Mouse (Mus musculus) 3134 (cell line): ENCODE measurements at regions not wholly inside any gene's neighbourhood (a gene's known extent, or its start where the extent isn't known, plus 50 kb on each side); places are given as distances from the start of the nearest gene placed in this dataset.

ENCODE experiments used
- DNase-seq: peaks from one replicate; pipeline ENCODE4 v3.0.0-alpha.2; 2011; ENCODE audit warnings: low spot score; ENCODE audit not compliant: insufficient read length; ENCODE audit errors: extremely low read depth

DNA sequence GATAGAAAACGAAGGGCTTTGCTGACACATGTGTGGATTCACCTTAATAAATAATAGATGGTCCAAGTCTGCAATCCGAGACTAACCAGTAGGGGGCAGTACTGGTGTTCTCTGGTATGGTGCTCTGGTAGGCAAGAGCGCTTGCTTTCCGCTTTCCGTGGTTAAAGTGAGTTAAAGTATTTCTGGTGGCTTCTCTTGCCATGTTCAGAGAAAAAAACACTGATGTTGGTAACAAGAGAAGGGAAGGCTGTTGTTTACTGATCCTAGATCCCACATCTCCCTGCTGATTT lies 203.9 kb downstream of the Lrig3 start:
- no peak for DNase-seq

DNA sequence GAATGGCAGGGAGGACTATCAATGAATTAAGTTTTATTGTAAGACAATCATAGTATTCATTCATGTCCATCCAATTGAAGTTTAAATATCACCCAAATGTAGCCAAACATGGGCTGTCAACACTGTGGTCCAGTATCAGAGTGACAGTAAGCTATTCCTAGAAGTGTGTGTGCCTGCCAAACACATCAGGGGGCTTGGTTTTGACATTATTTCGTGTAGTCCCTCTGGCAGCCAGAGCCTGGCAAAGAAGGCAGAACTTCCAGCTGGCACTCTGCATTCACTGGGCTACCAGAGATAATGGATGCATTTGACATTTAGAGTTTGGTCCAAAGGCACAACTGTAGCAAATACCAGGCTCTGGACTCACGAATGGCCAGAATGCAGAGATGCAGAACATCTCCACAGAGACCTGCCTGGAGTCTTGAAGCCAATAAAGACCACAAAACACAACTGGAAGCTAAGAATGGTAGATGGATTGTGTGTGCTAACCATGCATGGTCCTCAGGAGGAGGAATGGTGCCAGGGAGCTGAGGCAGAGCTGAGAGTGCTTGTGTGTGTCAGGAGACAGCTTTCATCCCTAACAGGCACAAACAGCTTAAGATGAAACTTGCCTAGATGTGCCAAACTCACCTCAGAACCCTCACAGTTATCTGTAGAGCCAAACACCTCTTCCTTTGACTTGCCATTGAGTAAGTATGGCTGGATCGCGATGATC lies 210.9 kb downstream of the Lrig3 start:
- no peak for DNase-seq

DNA sequence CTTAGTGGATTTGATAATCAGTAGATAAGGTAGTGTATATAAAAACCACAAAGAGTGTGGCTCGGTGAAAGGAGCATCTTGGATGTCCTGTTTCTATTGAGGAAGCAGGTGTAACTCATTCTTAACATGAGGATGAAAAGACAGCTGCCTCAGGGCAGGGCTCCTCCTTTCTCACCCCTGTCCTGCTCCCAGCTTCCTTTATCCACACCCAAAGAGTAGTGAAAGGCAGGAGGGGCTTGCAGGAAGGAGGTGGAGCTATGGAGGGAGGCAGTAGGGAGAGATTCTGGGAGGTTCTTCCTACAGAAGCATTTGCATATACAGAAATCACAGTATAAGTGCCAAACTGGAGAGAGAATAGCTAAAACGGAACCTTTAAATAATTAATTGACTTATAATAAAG lies 216.4 kb downstream of the Lrig3 start:
- DNase-seq = no peak

DNA sequence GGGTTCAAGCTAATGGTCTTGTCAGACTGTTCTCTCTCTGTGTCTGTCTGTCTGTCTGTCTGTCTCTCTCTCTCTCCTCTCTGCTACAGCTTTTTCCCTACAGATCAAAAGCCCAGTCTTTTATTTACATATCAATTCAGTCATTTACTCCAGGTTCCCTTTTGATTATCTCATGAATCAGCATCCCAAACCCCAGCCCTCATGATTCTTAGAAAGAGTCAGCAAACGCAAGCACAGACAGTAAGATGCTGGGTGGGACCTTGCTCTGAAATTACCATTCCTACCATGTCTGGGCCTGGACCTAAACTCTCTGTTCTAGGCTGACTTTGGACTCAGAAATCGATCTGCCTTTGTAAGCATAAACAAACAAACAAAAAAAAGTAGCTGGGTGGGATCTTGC lies 218.0 kb downstream of the Lrig3 start:
- DNase-seq = no peak

DNA sequence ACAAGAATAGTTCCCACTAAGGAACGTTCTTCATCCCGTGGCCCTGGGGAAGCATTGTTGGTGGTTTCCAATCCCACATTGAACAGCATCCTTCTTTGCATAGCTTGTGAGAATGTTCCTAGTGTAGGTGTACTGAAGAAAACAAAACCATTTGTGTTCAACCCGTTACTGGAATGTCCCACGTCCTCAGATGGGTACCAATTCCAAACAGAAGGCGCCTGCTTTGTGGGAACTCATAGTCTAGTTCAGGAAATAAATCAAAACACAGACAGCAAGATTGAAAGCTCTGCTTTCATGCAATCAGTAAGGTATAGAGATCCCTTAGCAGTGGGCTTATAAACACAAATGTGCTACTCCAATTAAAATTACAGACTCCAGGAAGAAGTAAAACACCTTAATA lies 219.4 kb downstream of the Lrig3 start:
- DNase-seq = no peak

DNA sequence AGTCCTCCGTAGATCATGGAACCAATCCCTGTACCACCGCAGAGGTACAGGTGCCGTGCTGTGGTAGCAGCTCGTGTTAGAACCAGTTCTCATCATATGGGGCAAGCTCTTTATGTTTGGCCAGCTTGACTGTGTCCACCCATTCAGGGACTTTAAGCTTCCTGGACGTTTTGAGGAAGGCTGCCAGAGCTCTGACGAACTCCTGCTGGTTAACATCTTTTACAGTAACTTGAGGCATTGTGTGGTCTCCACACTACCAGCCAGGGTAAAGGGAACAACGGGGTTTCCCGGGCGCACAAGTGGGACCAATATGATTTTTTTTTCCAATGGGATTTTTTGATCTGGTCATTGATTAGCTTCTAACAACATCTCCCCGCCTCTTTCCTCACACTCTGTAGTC lies 220.1 kb downstream of the Lrig3 start:
- DNase-seq = no peak

DNA sequence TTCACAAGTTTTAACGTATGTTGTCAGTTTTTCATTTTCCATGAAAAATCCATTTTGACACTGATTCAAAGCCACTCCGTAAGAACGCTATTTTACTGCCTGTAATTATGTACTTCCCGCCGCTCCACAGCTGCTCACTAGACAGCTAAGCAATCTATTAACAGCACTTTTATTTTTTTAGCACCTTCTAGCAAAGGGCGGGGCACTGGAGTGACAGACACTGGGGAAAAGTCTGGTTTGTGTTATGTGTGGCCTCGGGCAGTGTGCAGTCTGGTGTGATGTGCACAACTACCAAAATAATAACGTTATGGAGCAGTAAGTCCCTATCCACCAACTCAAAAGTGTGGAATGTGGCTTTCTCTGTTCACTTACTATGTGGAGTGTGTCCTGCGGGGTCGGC lies 223.0 kb downstream of the Lrig3 start:
- DNase-seq = no peak
